ENCODE assay signal across 7 mouse cellular contexts in the genomic region with DNA sequence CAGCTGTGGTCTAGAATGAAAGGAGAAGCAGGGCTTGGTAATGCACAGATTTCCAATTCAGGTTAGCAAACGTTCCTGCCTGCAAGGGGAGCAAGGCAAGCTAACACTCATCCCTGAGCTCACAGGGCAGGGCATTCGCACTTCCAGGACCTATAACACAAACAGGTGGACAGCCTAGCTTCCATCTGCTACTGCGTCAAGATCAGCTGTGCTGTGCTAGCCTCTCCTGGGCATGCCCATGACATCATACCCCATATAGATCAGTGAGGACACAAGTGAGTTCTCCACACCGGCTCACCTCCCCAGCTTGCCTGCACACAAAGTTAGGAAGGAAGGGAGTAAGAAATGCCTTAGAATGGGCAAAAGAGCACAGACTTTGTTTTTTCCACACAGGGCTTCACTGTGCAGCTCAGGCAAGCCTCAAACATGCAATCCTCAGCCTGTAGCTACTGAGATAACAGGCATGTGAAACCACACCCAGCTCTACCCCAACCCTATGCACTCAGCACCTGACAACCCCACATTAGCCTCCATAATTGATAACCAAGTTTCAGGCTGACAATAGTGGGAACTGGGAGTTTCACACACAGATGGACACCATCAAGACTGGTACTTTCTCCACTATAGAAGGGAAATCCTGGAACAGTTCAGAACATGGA.
DNase-seq lines count a peak whose midpoint lies in the region; ATAC-seq and TF ChIP-seq lines count a peak whose summit lies in the region.
"Not testable (repeated sequence)": the region's sequence is repeated elsewhere in the genome, so short reads cannot be mapped to it uniquely, and the experiment has no call there.

No protein-coding gene starts in this region.

- peak; percentile 54 for DNase-seq in c-Kit-negative CD71-positive TER-119-positive erythroid progenitor cells, embryonic 14.5 days (ENCODE audit: low read depth, low spot score)
- not testable (repeated sequence) for DNase-seq in liver, embryonic 11.5 days (ENCODE audit: low spot score); stomach, postnatal 0 days (ENCODE audit: low spot score)
- peak; percentile 35 for DNase-seq in midbrain, embryonic 11.5 days (ENCODE audit: low spot score, missing footprints)

- H3K4me3 ChIP-seq in intestine, embryonic 15.5 days (replicated peaks); liver, embryonic 11.5 days (ENCODE audit: low read depth, low read length); liver, embryonic 16.5 days (ENCODE audit: low read depth, low read length); midbrain, embryonic 11.5 days (ENCODE audit: low read depth, low read length); stomach, postnatal 0 days (ENCODE audit: low read depth, low read length): not testable (repeated sequence)

- not testable (repeated sequence) for TF ChIP-seq EP300 in stomach, postnatal 0 days (optimal IDR thresholded peaks at IDR 0.05)

- not testable (repeated sequence) for H3K27ac ChIP-seq in intestine, embryonic 15.5 days; liver, embryonic 11.5 days (ENCODE audit: low read depth, low read length); midbrain, embryonic 11.5 days (ENCODE audit: low read depth, low read length); stomach, postnatal 0 days (replicated peaks)
- peak overlapping the region; percentile 51 for H3K27ac ChIP-seq in liver, embryonic 16.5 days (ENCODE audit: low read length)

- H3K27me3 ChIP-seq in intestine, embryonic 15.5 days (replicated peaks); liver, embryonic 11.5 days (replicated peaks; ENCODE audit: control insufficient read depth, insufficient read depth, low read length); liver, embryonic 16.5 days (ENCODE audit: control insufficient read depth, insufficient read depth, low read depth, low read length); midbrain, embryonic 11.5 days (ENCODE audit: control insufficient read depth, insufficient read depth, low read length); stomach, postnatal 0 days (ENCODE audit: control insufficient read depth, insufficient read depth, low read length): not testable (repeated sequence)

- not testable (repeated sequence) for H3K9me3 ChIP-seq in intestine, embryonic 15.5 days; liver, embryonic 11.5 days (ENCODE audit: control insufficient read depth, low read length); liver, embryonic 16.5 days (replicated peaks; ENCODE audit: control insufficient read depth, low read length); midbrain, embryonic 11.5 days (ENCODE audit: control insufficient read depth, low read length); stomach, postnatal 0 days (ENCODE audit: control insufficient read depth, low read length)

- peak; percentile 90 for ATAC-seq in erythroid progenitor cell, adult 5-6 weeks (replicated peaks; ENCODE audit: low FRiP score, poor library complexity, severe bottlenecking)
- ATAC-seq in intestine, embryonic 15.5 days, result peak; percentile 74
- ATAC-seq in liver, embryonic 11.5 days (replicated peaks; ENCODE audit: low FRiP score), result peak; percentile 97
- ATAC-seq in liver, embryonic 16.5 days (ENCODE audit: low read depth), result peak; percentile 98
- ATAC-seq in midbrain, embryonic 11.5 days (ENCODE audit: low FRiP score), result not testable (repeated sequence)
- peak; percentile 58 for ATAC-seq in stomach, postnatal 0 days (ENCODE audit: low FRiP score, low TSS enrichment)

- 65% methylated on average over 4 of the region's 4 CpGs for WGBS in intestine, embryonic 15.5 days
- 63% methylated on average over 4 of the region's 4 CpGs for WGBS in liver, embryonic 11.5 days
- WGBS in liver, embryonic 16.5 days (ENCODE audit: insufficient replicate concordance), result 28% methylated on average over 4 of the region's 4 CpGs
- 76% methylated on average over 4 of the region's 4 CpGs for WGBS in midbrain, embryonic 11.5 days
- WGBS in stomach, postnatal 0 days, result 44% methylated on average over 4 of the region's 4 CpGs

- not testable (repeated sequence) for TF ChIP-seq CTCF in stomach, postnatal 0 days (IDR thresholded peaks at IDR 0.05; ENCODE audit: low read depth)

- not testable (repeated sequence) for H3K4me1 ChIP-seq in intestine, embryonic 15.5 days (replicated peaks); midbrain, embryonic 11.5 days (ENCODE audit: control insufficient read depth, insufficient read depth, low read length); stomach, postnatal 0 days (replicated peaks; ENCODE audit: control insufficient read depth, insufficient read depth)
- peaks cover 17% of the 10 kb centered on the region for H3K4me1 ChIP-seq in liver, embryonic 11.5 days (replicated peaks; ENCODE audit: control insufficient read depth, insufficient read depth, low read length)
- peaks cover 31% of the 10 kb centered on the region for H3K4me1 ChIP-seq in liver, embryonic 16.5 days (ENCODE audit: control insufficient read depth, low read depth, low read length)

- not testable (repeated sequence) for H3K9ac ChIP-seq in intestine, embryonic 15.5 days; liver, embryonic 11.5 days (ENCODE audit: low read depth, low read length); liver, embryonic 16.5 days (ENCODE audit: low read depth, low read length); midbrain, embryonic 11.5 days (ENCODE audit: low read length); stomach, postnatal 0 days (ENCODE audit: low read length)

- H3K36me3 ChIP-seq in intestine, embryonic 15.5 days; liver, embryonic 11.5 days (ENCODE audit: control insufficient read depth, insufficient read depth, low read length); liver, embryonic 16.5 days (ENCODE audit: control insufficient read depth, insufficient read depth); midbrain, embryonic 11.5 days (ENCODE audit: control insufficient read depth, insufficient read depth, low read length); stomach, postnatal 0 days (ENCODE audit: control insufficient read depth, insufficient read depth, low read length): not testable (repeated sequence)

- H3K4me2 ChIP-seq in intestine, embryonic 15.5 days (replicated peaks); midbrain, embryonic 11.5 days; stomach, postnatal 0 days (replicated peaks; ENCODE audit: low read depth): not testable (repeated sequence)
- H3K4me2 ChIP-seq in liver, embryonic 11.5 days, result peak overlapping the region; percentile 30
- H3K4me2 ChIP-seq in liver, embryonic 16.5 days (ENCODE audit: low read depth, low read length), result 0 out of 2 replicates have a peak overlapping the region, but pooled peaks have one; percentile 8
